Mouse (Mus musculus) right cerebral cortex, adult 18-20 months (tissue): ENCODE measurements around the gene 1700069L16Rik.

Experiments used
- DNase-seq: peaks from one replicate; pipeline ENCODE4 v3.0.0; 2022; ENCODE audit warnings: mixed read lengths

The 1700069L16Rik gene

DNA sequence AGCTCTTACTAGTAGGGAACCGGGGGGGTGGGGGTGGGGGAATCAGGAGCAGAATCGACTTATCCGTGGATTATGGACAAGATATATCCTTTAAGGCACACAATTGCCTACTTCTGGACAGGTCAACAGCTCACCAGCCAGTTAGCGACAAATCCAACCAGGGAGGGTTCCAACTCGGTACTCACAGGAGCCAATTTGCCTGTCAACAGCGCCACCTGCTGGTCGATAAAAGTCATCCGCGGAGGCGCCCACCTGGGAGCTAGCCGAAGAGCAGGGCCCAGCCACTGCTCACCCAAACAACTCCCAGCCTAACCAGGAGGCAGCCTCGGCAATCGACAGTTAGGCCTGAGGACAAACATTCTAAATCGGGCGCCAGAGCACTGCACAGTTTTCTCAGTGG, at the start of gene 1700069L16Rik:
Gene 1700069L16Rik, minus strand, starts transcription at position 327 of the 400 bp plus-strand sequence.
- DNase-seq, result peak; percentile 83

DNA sequence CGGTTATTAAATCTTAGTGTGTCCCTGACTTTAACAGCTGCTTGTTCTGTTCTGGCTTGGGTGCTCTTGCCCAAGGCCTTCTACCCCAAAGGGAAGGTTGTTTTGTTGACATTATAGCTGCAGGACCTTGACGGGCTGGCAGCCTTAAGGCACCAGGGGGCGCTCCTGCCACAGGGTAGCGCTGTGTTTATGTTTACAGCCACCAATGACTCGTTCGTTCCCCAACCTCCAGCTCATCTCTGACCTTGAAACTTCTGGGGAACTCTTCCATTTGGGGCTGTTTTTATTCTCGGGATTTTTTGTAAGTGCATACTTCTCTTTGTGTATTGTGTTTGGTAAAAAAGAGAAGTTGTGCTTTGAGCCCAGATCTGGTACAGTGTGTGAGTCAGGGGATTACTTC, 49.1 kb upstream of the 1700069L16Rik start:
- DNase-seq, result peak; percentile 78

DNA sequence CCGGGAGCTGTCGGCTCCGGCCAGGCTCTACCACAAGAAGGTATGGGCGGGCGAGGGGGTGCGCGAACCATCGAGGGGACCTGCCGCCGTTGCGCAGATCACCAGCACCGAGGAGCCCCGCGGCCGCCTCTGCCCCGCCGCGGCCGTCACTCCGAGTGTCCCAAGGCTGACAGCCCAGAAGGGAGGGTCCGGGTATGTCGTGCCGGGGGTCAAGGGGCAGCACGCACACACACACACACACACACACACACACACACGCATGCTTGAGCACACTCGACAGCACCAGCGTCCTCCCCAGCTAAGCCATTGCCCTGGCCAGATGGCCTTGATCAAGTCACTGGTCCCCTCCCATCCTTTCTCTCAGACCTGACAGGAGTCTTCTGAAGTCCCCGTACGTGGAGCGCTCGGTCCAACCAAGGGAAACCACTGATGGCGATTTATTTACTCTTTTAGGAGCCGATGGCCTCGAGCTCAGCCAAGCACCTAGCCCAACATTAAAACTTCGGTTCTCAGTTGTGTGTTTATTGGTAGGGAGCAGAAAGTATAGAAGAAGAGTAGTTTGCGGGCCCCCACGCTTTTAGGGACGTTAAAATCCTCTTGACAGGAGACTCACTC, 48.4 kb upstream of the 1700069L16Rik start:
- DNase-seq, result no peak

DNA sequence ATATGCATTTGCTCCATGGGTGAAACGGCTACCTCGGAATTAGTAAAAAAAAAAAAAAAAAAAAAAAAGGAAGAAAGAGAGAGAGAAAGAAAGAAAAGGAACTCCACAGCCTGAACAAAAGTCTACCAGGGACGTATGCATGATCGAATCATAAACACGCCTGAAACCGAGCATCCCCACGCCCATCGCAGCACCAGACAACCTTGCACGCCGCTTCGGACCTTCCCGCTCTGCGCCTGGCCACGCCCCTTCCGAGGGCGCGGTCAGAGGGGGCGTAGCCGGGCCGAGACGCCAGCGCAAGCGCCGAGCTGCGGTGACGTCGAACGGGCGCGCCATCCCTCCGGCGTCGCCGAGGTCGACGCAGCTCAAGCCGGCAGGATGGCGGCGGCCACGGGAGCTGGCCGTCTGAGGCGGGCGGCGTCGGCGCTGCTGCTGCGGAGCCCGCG, 47.9 kb upstream of the 1700069L16Rik start, which contains the start of the genes Sart3 and Iscu:
Gene Sart3, minus strand, starts transcription at position 61 of the 446 bp plus-strand sequence.
Gene Iscu, plus strand, starts transcription at position 299 of the 446 bp plus-strand sequence.
- peak; percentile 96 for DNase-seq

DNA sequence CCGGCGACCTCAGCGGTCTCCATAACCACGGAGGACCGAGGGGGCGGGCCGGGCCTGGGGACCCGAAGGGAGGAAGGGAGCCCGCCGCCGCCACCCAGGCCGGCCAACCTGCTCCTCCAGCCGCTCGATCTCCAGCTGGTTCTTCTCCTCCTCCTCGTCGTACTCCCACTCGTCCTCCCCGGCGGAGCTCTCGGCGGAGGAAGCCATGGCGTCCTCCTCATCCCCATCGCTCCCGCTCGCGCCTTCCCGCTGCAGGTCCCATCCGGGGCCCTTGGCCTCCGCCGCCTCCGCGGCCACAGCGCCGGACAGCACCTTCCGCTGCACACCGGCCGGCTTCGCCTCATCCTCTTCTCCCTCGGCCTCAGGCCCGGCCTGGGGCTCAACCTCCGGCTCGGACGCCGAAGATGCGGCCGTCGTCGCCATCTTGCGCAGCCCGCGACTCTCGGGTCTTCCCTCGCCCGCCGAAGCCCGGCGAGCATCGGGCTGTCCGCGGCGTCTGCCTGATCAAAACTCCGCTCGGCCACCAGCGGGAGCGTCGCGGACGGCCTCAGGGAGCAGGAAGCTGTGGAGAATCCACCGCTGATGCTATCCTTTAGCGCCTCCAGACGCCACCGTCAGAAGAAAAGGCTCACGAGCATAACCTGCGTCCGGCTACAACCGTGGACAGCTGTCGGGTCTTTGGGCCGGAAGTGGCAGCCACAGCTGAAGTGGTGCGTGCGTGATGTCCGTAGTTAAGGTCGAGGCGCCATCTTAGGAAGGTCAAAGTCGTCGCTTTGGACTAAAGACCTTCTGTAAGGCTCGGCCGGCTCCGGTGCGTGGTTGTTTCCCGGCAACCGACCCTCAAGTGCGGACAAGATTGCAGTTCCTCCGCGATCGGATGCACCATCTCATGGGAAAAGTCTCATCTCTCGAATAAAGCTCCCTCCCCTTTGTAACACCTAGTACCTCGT, 46.9 kb upstream of the 1700069L16Rik start:
- DNase-seq, result peak; percentile 88

DNA sequence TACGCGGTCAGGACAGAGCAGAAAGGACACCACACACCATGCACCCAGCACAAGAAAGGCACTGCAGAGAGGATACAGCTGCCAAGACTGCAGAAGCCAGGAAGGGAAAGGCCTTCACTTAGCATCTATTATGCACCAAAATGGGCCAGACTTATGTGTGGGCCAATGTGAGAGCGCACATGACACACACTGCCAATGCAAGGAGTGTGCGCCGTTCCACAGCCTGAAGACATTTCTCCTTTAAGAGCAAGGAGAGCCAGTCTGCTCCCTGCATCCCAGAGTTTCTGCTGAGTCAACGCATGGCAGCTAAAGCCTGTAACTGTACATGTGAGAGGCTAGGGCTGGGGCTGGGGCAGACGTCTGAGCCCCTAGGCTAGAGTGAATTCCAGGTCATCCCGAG, 44.2 kb upstream of the 1700069L16Rik start:
- DNase-seq, result no peak

DNA sequence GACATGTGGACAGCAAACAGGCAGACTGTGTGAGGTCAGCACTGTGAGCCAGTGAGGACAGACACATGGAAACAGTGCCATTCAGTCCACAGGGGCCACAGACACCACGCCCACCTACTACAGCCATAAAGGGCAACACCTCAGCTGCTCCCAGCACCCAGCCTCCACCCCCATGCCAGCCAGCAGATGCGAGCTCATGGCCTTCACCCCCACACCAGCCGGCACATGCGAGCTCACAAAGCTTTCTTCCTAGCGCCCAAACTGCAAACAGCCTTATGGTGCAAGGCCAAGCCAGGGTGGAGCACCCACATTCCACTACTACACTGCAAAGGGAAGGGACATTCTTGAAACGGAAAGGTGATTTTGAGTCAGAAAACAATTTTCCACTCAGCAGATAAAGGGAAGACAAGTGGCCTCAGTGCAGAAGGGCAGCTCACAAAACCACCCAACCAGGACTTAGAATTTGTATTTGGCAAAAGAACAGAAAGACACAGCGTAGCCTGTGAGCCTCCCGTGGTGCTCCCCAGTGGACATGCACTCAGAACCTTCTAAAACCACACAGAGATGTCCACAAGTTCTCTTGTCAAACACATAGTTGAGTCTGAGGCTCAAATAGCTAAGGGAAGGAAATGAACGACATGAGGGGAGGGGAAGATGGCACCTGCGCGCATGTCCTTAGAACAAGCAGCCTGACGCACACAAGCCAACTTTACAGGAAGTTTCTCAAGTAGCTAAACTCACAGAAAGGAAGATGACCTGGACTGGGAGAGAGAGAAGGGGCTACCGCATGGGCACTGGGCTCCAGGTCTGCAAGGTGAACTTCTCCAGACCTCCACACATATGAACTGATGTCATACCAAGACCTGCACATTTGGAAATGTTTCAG, 41.3 kb upstream of the 1700069L16Rik start:
- no peak for DNase-seq

DNA sequence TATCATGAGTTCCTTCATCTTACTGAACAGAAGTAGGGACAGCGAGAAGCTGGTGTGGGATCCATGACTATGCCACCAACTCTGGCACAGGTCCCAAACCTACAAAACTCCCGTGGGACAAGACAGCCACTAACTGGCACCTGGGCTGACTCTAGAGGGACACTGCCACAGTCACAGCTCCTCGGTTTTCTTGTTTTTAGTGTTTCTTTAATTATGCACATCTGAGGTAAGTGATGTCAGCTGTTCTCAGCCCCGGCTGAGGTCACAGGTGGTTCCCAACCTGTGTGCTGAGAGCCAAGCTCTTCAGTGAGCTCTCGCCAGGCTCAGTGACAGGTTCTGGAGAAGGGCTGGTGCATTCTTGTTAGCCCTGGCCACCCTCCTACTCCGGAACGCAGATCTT, 39.9 kb upstream of the 1700069L16Rik start:
- no peak for DNase-seq

DNA sequence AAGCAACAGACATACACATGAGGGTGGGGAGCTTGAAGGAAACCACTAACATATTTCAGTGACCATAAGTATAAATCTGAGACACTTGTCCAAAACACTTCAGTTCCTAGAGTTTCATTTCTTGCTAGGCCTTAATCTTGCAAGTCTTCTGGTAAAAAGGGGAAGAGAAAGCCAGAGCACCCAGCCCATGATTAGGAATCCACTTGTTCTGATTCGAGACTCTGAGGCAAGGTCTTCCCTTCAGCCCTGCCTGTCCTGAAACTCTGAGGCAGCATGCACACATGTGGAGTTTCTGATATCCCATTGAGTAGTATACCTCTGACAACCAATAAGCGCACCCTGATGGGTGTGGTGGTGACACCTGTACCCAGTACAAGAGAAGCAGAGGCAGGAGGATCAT, 37.0 kb upstream of the 1700069L16Rik start:
- DNase-seq, result no peak

DNA sequence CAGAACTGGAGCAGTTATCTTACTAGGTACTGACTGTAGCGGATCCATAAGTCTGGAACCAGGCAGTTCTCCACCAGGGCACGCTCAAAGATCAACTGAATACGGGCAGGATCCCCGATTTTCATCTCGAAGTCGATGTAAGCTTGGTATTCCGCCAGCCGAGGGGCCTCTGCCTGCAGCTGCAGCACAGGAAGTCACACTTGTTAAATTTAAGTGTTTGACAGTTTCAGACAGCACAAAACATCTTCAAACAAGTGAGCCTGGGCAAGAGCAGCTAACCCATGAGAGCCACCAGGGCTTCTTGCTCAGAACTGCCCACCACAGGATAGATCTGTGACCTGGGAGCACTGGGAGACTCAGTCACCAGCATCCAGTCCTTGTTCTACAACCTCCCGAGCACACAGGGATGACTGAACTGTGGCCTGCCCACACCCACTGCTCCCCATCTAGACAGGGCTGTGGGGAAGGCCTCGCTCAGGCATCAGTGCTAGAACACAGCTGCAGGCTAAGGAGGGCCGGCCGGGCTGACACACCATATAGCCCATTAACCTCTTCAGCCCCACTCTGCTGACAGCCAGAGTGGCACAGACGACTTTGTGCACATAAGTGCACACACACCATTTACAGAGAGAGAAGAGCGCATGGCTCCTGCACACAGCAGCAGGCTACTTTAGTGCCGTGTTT, 30.9 kb upstream of the 1700069L16Rik start:
- no peak for DNase-seq

DNA sequence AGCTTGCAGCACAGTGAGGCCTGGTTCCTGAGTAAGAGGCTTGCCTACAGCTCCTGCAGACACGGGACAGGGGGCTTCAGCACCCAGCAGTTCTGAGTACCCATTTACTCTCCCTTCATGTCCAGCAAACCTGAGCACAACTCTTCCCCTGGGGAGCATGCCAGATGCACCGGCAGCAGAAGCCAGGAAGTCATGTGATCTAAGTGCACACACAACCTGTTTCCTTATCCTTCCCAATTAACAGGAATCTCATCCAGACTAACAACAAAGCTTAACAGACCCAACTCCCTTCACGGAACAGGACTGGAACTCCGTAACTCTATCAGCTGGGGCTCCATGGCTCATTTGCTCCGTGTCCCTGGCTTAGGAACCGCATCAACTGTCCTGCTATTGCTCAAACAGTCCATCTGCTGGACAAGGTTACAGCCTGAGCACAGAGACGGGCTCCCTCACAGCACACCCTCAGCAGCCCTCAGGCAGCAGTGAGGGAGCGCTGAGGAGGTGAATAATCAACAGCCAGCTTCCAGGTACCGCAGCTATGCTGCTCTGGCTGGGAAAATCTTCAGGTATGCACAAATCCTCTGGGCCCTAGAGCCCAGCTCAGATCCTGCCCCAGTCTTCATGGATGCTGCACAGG, 27.1 kb upstream of the 1700069L16Rik start:
- DNase-seq, result no peak

DNA sequence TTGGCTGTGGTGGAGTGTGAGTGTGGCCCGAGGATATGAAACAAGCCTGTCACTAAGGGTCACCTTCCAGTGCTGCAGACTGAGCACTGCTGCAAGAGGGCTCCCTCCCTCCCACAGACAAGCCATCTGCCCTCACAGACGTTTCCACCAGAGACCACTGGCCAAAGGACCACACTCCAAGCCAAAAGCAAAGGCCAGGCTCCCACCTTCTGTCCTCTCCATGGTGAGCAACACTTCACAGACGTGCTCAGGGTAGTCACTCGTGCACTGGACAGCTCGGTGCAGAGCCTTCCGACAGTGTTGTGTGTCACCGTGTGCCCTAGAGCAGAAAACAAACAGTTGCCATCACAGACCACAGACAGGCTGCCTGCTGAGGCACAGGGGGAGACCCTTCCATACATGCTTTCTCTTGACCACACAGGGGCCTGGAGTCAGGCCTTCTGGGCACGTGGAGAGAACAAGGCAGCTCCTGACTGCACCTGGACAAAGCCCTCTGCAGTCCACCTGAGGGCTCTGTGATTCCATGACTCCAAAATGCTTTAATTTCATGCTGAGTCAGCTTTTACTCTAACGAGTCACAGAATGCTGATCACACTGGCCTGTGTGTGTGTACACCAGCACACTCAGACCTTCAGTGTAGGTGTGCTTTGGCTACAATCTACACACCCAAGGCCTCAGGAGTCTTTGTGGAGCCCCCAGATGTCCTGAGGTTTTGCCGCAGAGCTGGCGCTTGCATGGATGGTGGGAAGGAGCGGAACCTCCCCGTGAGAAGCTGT, 24.2 kb upstream of the 1700069L16Rik start:
- DNase-seq, result no peak

DNA sequence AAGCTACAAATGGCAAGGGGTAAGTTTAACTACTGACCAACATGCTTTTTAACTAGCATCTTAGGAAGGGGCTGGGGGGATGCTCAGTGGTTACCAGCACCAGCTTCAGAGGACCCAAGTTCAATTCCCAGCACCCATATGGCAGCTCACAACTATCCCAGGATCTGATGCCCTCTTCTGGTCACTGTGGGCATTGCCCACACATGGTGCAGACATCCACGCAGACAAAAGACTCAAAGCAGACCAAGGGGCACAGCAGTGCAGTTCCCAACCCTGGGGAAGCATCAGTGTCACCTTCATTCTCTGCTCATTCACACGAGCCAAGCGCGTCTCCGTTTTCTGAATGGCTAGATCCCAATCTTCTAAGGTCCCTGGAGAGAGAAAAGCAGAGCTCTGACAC, 23.1 kb upstream of the 1700069L16Rik start:
- no peak for DNase-seq

DNA sequence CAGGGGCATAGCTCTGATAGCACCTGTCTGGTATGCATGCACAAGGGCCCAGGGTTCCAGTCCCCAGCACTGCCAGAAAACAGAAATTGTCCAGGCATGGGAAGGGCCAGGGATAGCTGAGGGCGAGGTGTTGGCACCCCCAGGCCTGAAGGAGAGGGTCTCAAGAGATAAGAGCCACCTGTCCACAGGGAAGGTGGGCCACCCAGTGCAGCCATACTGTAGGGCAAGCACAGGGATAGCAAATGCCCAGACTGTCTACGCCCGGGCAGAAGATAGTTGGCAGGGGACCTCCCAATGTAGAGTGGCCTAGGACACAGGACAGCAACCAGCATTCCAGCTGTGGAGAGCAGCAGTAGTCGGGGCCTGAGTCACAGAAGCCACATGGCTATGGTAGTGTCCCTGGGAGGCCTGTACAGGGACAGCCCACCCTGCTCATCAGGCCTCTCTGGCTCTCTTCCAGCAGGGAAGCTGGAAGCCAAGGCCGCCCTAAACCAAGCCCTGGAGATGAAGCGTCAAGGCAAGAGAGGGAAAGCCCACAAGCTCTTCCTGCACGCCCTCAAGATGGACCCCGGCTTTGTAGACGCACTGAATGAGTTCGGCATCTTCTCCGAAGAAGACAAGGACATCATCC, 13.2 kb upstream of the 1700069L16Rik start:
- no peak for DNase-seq

DNA sequence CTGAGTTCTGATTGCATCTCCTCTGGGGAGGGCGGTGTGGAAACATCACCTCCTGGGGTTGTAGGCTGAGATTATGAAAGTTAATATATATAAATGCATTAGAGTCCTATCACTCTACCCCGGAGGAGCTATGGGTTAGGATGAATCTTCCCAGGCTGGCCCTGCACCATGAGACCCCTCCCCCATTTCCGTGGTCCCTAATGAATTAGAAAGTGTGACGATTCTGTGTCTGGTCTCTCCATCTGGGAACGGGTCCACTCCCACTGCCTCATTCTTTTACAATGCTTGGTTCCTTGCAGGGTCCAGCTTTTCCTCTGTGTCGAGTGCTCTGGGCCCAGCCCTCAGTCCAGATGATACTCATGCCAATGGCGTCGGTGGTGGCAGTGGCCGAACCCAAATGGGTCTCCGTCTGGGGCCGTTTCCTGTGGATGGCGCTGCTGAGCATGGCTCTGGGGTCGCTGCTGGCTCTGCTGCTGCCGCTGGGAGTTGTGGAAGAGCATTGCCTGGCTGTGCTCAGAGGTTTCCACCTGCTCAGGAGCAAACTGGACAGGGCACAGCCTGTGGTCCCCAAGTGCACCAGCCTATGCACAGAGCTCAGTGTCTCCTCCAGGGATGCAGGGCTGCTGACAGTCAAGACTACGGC, 12.1 kb upstream of the 1700069L16Rik start:
- no peak for DNase-seq

DNA sequence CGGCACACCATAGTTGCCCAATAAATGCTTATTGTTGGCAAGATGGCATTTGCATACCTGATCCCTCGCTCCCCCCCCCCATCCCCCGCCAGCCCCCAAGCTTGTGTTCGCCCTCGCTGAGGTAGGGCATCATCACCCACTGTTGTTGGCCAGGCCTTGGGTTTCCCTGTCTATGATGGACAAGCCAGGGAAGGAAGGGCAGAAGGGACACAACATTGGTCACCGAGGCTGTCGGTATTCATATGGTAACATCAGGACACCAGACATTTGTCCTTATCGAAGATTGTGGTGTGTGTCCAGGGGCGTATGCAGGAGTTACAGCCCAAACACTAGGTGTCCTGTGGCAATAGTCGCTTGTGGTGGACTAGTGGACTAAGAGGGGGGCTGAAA, 11.5 kb upstream of the 1700069L16Rik start:
- DNase-seq, result no peak

DNA sequence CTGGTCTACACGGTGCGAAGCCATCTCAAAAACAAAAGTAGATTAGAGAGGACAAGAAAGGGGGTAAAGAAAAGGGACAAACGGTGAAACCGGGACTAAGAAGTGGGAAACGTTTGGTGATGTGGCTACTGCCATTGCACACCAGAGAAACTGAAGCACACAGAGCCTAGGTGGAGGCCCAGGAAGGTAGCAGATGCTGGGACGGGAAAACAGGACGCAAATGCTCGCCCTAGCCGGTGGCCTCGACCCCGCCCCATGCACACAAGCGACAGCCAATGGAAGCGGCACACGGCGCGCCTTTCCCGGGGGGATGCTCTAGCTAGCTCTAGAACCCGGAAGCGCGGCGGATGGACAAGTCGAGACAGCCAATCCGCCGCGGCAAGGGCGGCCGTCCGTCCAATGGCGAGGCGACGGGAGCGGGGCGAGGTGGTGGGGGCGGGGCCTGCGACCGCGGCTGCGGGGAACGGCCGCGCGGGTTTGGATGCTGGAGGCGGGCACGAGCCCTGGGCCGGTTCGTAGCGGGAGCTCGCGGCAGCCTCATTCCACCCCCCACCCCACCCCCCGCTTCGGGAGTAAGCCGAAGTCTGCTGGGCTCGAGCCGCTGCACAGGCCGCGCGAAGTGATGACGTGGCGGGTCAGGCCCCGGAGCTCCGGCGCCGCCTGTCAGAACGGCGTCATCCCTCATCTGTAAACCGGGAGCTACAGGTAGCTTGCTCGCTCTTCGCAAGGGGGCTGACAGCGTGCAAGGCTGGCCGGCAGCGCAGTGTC, 11.0 kb upstream of the 1700069L16Rik start, which contains the start of gene Ficd:
Gene Ficd, plus strand, starts transcription at position 459 of the 768 bp plus-strand sequence.
- DNase-seq, result peak; percentile 94

DNA sequence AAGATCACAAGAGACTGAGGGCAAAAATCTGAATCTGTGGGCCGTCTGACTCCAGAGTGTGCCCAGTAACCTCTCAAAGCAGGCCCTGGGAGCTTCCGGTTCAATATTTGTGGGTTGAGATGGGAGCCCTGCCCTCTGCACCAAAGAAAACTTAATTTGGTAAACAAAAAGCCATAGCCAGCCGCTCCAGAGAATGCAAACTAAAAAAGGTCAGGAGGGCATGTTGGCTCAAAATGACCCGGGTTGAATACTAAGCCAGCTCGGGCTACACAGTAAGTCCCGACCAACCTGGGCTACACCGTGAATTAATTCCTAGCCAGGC, 10.4 kb upstream of the 1700069L16Rik start:
- DNase-seq, result no peak

DNA sequence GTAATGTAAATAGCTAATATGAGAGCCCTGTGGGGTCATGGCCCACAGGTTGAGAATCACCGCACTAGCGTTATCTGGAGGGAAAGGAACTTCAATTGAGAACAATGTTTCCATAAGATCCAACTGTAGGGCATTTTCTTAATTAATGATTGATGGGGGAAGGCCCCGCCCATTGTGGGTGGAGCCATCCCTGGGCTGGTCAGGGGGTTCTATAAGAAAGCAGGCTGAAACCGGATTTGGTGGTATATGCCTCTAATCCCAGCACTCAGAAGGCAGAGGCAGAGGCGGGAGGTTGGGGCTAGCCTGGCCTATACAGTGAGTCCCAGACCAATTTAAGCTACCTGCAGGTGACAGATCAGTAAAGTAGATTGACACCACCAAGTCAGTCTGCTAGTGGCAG, 9.8 kb upstream of the 1700069L16Rik start:
- no peak for DNase-seq
